Mouse (Mus musculus) bone marrow, adult 2 months (tissue): ENCODE data around the gene Dbndd2. TPM values are rescaled to one million over a fixed set of nuclear protein-coding genes. Genes with fewer than 3 reads are reported as not detected.

Source experiments
- H3K27ac ChIP-seq: fragments of 200-500 bp; 2 replicates; pipeline ENCODE4 v1.5.1; 2012; ENCODE audit warnings: low read depth, mild to moderate bottlenecking, control low read depth, inconsistent platforms, low read length; ENCODE audit not compliant: control insufficient read depth, poor library complexity, insufficient read depth
- H3K4me1 ChIP-seq: fragments of 200-500 bp; 2 replicates; pipeline ENCODE4 v1.6.1; 2011; ENCODE audit warnings: low read length; ENCODE audit not compliant: control insufficient read depth, insufficient read depth
- H3K4me3 ChIP-seq: fragments of 200-500 bp; replicated peaks from 2 replicates; pipeline ENCODE3; 2011; ENCODE audit warnings: mild to moderate bottlenecking, low read depth, low read length, control low read depth; ENCODE audit not compliant: control insufficient read depth
- CTCF ChIP-seq: fragments of 200-500 bp; IDR thresholded peaks from 2 replicates; pipeline ENCODE4 v1.5.1; 2011; ENCODE audit warnings: low read length, control low read depth; ENCODE audit not compliant: control insufficient read depth, insufficient read depth
- POLR2A ChIP-seq: fragments of 200-500 bp; IDR thresholded peaks from 2 replicates; pipeline ENCODE4 v1.6.1; 2011; ENCODE audit warnings: low read depth, mild to moderate bottlenecking, control low read depth, low read length, borderline replicate concordance; ENCODE audit not compliant: control insufficient read depth
- WGBS: fragments of 180-500 bp; shearing (Covaris S2); methylation state at CpG from one replicate; pipeline ENCODE4 v1.1.7; 2018; 5-methylcytosine and 5-hydroxymethylcytosine counted together
- polyA plus RNA-seq: library from polyadenylated mRNA; stranded (reverse); fragments of >200 nt; gene quantifications from 2 replicates; pipeline ENCODE4 v1.2.4, GENCODE M21; 2011; ENCODE audit warnings: low replicate concordance; ENCODE audit not compliant: missing spikeins, insufficient read depth, insufficient read length

Dbndd2 gene
- polyA plus RNA-seq, 1 experiment, result 7.5 TPM

DNA sequence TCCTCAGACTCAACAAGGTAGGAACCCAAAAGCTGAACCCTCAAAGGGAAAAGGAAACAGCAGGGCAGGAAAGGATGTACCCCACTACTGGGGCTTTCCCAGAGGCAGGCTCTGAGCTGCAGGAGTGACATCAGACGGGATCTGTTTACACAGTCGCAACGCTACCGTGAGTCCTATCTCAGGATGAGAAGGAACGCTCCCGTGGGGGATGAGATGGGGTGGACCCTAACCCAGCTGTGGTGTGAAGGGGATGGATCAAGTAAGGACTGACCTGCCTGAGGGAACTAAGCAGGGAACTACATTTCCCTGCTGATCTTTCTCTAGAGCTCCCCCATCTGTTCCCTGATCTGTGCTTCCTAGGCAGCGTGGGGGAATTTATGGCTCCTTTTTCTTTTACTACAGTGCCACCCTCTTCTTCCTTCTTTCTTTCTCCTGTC, 29.0 kb upstream of the Dbndd2 start, which contains the start of gene Sys1:
TSS of gene Sys1 (plus strand) at position 101 of the 437 bp plus-strand sequence.
- WGBS, result 8% methylated on average over 7 of the region's 7 CpGs
- H3K27ac ChIP-seq, result no peak within 1 kb of the TSS

DNA sequence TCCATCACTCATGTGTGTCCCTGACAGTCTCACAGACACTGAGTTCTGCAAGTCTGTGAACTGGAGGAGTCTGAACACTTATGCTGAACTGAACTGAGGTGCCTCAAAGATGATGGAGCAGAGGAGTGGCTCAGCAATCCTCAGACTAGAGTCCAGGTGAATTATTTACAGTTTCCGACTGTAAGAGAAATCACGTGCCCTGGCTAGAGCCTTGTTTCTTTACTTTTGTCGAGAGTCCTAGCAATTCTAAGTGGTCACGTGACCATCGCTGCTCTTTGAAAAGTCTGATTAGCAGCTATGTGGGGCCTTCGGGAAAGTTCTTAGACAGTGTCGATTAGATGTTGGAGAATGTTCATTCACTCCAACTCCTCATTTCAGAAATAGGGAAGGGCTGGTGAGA, 28.0 kb upstream of the Dbndd2 start:
- WGBS, result 35% methylated on average over 7 of the region's 7 CpGs
- H3K4me1 ChIP-seq, result peaks cover 2% of the 10 kb centered on the region; the same call in 1 of the 2 replicates
- TF ChIP-seq POLR2A (no peak), CTCF (no peak)
- H3K27ac ChIP-seq, result no peak overlapping the region
- H3K4me3 ChIP-seq, result no peak overlapping the region

More for the DNA sequence above, 29.0 kb upstream of the Dbndd2 start, which contains the start of gene Sys1:
- Histone ChIP-seq H3K4me1 (peaks cover 2% of the 10 kb centered on the region; the same call in 1 of the 2 replicates), H3K4me3 (peak within 1 kb of the TSS; percentile 9)
- no peak for TF ChIP-seq CTCF
- no peak for TF ChIP-seq POLR2A

DNA sequence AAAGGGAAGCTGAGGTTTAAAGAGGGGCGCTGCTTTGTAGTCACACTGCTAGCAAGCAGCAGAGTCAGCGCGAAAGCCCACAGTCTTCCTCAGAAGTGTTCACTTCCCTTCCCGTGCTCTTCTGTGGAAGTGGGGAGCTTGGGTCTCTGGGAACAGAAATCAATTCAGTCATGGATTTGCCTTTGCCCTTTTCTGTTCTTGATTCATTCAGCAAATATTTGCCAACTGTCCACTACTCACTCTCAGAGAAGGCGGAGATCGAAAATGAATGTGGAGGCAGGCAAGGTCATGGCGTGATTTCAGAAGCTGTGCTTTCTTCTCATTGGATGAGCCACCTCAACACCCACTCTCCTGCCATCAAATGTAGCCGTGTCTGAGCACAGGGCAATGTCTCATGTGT, 27.4 kb upstream of the Dbndd2 start:
- no peak overlapping the region for H3K4me3 ChIP-seq
- no peak for TF ChIP-seq POLR2A
- TF ChIP-seq CTCF, result no peak
- 19% methylated on average over 8 of the region's 8 CpGs for WGBS
- H3K27ac ChIP-seq, result no peak overlapping the region
- peaks cover 2% of the 10 kb centered on the region; the same call in 1 of the 2 replicates for H3K4me1 ChIP-seq

DNA sequence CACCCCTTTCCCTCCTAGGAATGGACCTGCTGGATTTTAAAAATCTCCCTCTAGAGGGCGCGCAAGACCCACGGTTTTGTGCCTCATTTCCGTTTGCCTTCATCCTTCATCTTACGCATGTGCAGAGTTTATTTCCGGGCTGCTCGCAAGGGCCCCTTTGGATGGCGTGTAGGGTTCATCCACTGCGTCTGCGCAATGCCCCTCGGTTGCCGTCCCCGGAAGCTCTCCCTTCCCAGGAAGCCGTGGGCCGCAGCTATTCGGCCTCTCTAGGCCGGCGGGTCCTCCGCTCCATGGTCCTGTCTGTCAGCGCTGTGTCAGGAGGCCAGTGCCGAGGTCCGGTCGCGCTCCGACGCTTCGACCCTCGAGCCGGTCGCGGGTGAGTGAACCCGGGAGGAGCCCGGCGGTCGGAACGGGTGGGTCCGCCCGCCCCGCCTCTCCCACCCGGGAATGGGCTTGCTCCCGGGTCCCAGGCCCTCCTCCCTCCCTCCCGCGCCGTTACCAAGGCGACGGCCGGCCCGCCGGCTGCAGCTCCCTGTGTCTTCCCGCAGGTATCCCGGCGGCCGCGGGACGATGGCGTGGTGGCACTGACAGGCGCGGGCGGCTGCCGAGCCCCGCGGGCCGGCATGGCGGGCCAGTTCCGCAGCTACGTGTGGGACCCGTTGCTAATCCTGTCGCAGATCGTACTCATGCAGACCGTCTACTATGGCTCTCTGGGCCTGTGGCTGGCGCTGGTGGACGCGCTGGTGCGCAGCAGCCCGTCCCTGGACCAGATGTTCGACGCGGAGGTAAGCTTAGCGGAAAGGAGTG, 25.0 kb upstream of the Dbndd2 start, which contains the start of gene Gm20458:
TSS of gene Gm20458 (plus strand) at position 223 of the 807 bp plus-strand sequence.
- peak within 1 kb of the TSS; percentile 91 for H3K27ac ChIP-seq
- under 1% methylated on average over 79 of the region's 79 CpGs for WGBS
- TF ChIP-seq CTCF, result peak; percentile 74
- TF ChIP-seq POLR2A, result peak; percentile 66; the same call in 1 of the 2 replicates
- peak within 1 kb of the TSS; percentile 92 for H3K4me3 ChIP-seq
- H3K4me1 ChIP-seq, result peaks cover 2% of the 10 kb centered on the region; the same call in 1 of the 2 replicates

DNA sequence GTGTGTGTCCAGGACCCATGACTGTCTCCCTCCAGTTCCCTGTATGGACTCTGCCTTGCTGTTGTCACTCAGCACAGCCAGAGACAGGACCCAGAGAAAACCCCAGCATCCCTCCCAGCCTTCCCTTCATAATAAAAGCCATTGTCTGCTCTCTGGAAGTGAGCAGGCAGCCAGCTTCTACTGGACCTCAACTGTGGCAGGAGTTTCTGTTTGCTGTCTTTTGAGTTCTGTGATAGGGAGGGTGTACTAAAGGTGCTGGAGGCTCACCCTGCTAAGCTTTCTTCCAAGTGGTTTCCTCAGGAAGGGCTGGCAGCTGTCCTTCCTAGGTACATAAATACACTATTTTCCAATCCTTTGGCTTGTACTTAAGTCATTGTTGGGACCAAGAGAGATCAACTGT, 20.7 kb upstream of the Dbndd2 start:
- Histone ChIP-seq H3K4me3 (no peak overlapping the region), H3K27ac (no peak overlapping the region), H3K4me1 (no peaks in the 10 kb centered on the region; the same call in 1 of the 2 replicates)
- TF ChIP-seq POLR2A (no peak), CTCF (no peak)

DNA sequence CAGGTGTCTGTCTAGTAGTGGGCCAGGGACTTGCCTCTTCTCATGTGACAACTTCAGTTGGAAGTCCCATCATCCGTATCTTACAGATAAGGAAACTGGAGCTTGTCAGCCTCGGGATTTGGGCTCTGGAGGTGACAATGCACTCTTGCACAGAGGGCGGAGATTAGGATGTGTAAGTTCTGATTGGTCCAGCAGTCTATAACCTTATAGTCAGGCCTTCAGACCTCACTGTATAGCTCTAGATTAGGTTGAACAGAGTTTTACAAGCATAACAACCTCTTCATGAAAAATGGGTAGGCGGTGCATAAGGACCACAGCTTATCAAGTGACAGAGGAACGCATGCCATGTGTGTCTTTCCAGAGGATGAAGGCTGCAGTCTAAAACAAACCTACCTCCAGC, 19.1 kb upstream of the Dbndd2 start:
- no peak overlapping the region for H3K4me3 ChIP-seq
- no peak for TF ChIP-seq CTCF
- no peak for TF ChIP-seq POLR2A
- WGBS, result 71% methylated on average over 5 of the region's 5 CpGs

DNA sequence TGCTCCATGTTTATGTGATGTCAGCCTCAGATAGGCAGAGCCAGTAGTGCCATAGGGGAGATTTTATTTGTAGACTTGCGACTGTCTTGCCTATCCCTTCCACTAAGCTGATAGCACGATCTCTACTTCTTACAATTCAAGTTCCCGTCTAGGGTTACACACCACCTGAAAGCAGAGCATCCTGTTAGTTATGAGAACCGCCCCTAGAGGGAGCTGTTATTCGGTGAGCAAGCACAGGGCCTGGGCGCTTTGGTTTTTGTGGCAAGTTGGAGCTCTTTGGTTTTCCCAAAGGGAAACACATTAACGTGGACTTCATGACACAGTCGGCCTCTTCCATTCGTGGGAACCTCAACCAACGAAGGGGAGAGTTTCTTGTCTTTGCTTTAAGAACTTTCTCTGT, 15.7 kb upstream of the Dbndd2 start:
- Histone ChIP-seq H3K4me3 (no peak overlapping the region), H3K27ac (no peak overlapping the region), H3K4me1 (no peaks in the 10 kb centered on the region)
- WGBS, result 40% methylated on average over 10 of the region's 10 CpGs
- peak; percentile 63 for TF ChIP-seq CTCF
- TF ChIP-seq POLR2A, result no peak

More for the DNA sequence above, 19.1 kb upstream of the Dbndd2 start:
- no peaks in the 10 kb centered on the region; the same call in 1 of the 2 replicates for H3K4me1 ChIP-seq
- no peak overlapping the region for H3K27ac ChIP-seq

DNA sequence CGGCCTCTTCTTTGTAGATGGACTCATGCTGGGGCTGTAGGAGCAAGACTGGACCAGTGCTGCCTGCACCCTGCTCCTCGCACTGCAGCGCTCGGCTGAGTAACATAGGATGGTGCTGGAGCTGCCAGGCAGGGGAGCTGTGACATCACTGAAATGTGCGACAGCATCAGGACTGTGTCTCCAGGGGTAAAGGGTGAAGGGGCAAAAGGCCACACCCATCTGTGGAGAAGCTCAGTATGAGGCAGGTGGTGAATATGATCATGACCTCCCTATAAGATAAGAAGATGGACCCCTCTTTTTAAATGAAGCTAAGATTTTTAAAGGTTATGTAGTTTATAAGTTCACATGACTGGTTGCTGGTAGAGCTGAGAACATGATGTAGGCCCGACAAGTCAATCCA, 12.3 kb upstream of the Dbndd2 start, which contains the start of gene Trp53tg5:
TSS of gene Trp53tg5 (minus strand) at position 101 of the 400 bp plus-strand sequence.
- Histone ChIP-seq H3K4me1 (no peaks in the 10 kb centered on the region), H3K27ac (no peak within 1 kb of the TSS), H3K4me3 (no peak within 1 kb of the TSS)
- WGBS, result 88% methylated on average over 6 of the region's 6 CpGs
- no peak for TF ChIP-seq POLR2A
- TF ChIP-seq CTCF, result no peak
